8 mouse cellular contexts compared by ENCODE assay signal in the genomic region with DNA sequence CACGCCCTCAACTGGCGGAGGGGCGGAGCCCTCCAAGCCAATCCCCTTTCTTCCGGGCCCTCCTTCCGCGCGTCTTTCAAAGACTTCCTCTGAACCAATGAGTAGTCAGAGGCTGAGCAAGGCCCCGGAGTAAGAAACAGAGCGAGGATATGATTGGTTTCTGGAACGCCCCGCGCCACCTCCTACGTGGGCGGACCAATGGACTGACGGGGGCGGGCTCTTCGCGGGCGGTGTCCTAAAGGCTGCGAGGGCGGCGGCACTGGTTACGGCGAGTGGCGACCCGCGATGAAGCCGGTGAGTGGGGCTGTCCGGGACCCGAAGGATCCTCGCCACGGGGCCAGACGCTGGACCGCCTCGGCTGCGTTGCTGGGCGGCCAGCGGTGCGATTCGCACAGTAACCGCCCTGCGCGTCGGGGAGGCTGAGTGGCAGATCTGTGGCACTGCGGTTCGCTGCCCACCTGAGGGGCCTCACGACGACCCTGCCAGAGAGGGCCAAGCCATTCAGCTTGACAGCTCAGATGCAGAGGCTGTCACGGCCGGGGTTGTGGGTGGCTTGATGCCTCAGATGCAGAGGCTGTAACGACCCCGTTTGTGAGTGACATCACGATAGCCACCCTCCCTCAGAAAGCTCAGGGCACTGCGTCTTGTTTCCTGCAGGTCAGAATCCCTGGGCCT. TPM values are rescaled to one million over a fixed set of nuclear protein-coding genes. Genes with fewer than 3 reads are reported as not detected.
A peak's percentile ranks its signal among the peaks of the same experiment; 100 is the strongest.
DNase-seq lines count a peak whose midpoint lies in the region; ATAC-seq and TF ChIP-seq lines count a peak whose summit lies in the region.

A gene (plus strand): TSS at position 187 of the 675 bp plus-strand sequence.

- peak within 1 kb of the TSS; percentile 52 for H3K9ac ChIP-seq in forebrain, embryonic 16.5 days (replicated peaks; ENCODE audit: low read depth, low read length)
- H3K9ac ChIP-seq in lung, embryonic 14.5 days = peak within 1 kb of the TSS; percentile 84

- TF ChIP-seq CTCF in G1E (IDR thresholded peaks at IDR 0.05; ENCODE audit: low read depth, low read length) = no peak
- TF ChIP-seq CTCF in layer of hippocampus, adult 2 months (conservative IDR thresholded peaks at IDR 0.05) = no peak; the same call in 1 of the 2 replicates
- TF ChIP-seq CTCF in lung, embryonic 14.5 days (IDR thresholded peaks at IDR 0.05; ENCODE audit: low read depth) = no peak
- no peak for TF ChIP-seq CTCF in olfactory bulb, adult 2 months (IDR thresholded peaks at IDR 0.05; ENCODE audit: insufficient read depth, low read depth, low read length)
- 0 out of 2 replicates have a peak, but pooled peaks have one; percentile 45 for TF ChIP-seq CTCF in thymus, adult 2 months (IDR thresholded peaks at IDR 0.05; ENCODE audit: borderline replicate concordance, control insufficient read depth, extremely low read depth, insufficient read depth, low read length, poor library complexity)

- WGBS in forebrain, embryonic 16.5 days = under 1% methylated on average over 51 of the region's 54 CpGs
- WGBS in lung, embryonic 14.5 days = under 1% methylated on average over 54 of the region's 54 CpGs
- WGBS in olfactory bulb, adult 2 months = under 1% methylated on average over 54 of the region's 54 CpGs
- under 1% methylated on average over 54 of the region's 54 CpGs for WGBS in thymus, adult 2 months

- H3K9me3 ChIP-seq in G1E (replicated peaks) = no peaks in the 10 kb centered on the region
- no peaks in the 10 kb centered on the region; the same call in 1 of the 2 replicates for H3K9me3 ChIP-seq in forebrain, embryonic 16.5 days (ENCODE audit: control insufficient read depth, low read length)
- no peaks in the 10 kb centered on the region for H3K9me3 ChIP-seq in lung, embryonic 14.5 days (ENCODE audit: low read depth, low read length)

- peaks cover 16% of the 10 kb centered on the region for H3K4me1 ChIP-seq in G1E (ENCODE audit: insufficient read depth, low read depth, low read length)
- peaks cover 7% of the 10 kb centered on the region for H3K4me1 ChIP-seq in forebrain, embryonic 16.5 days (replicated peaks; ENCODE audit: control insufficient read depth, insufficient read depth, low read length)
- peaks cover 12% of the 10 kb centered on the region for H3K4me1 ChIP-seq in lung, embryonic 14.5 days (ENCODE audit: insufficient read depth)
- peaks cover 7% of the 10 kb centered on the region for H3K4me1 ChIP-seq in olfactory bulb, adult 2 months (ENCODE audit: control insufficient read depth, insufficient read depth, low read length)
- peaks cover 6% of the 10 kb centered on the region; the same call in 1 of the 2 replicates for H3K4me1 ChIP-seq in thymus, adult 2 months (replicated peaks; ENCODE audit: control insufficient read depth, insufficient read depth, low read length)

- peak; percentile 100 for ATAC-seq in G1E (ENCODE audit: extremely low read depth, insufficient number of reproducible peaks, low FRiP score, poor library complexity, severe bottlenecking)
- ATAC-seq in forebrain, embryonic 16.5 days = peak; percentile 100
- peak; percentile 100 for ATAC-seq in lung, embryonic 14.5 days (ENCODE audit: insufficient read depth)

- H3K36me3 ChIP-seq in G1E (replicated peaks) = peaks cover 19% of the 10 kb centered on the region
- H3K36me3 ChIP-seq in forebrain, embryonic 16.5 days (ENCODE audit: control insufficient read depth, insufficient read depth) = no peaks in the 10 kb centered on the region
- H3K36me3 ChIP-seq in lung, embryonic 14.5 days (ENCODE audit: insufficient read depth) = peaks cover 16% of the 10 kb centered on the region
- peaks cover 7% of the 10 kb centered on the region; the same call in 1 of the 2 replicates for H3K36me3 ChIP-seq in thymus, adult 2 months (ENCODE audit: control insufficient read depth, insufficient read depth, low read length)

- DNase-seq in G1E (ENCODE audit: low spot score) = peak; percentile 97
- peak; percentile 80 to 86 for DNase-seq in cerebellum, adult 18-20 months
- DNase-seq in heart, postnatal 36 days = peak; percentile 90 to 91
- peak; percentile 78 to 87 for DNase-seq in layer of hippocampus, adult 2 months (ENCODE audit: low spot score in 2 of 2)
- peak; percentile 96 for DNase-seq in lung, embryonic 14.5 days
- DNase-seq in thymus, adult 2 months = peak; percentile 92

- TF ChIP-seq POLR2A in olfactory bulb, adult 2 months (IDR thresholded peaks at IDR 0.05; ENCODE audit: insufficient read depth, low read depth, low read length) = no peak
- peak; percentile 53 for TF ChIP-seq POLR2A in thymus, adult 2 months (IDR thresholded peaks at IDR 0.05; ENCODE audit: control insufficient read depth, extremely low read depth, insufficient read depth, low read length, poor library complexity)

- peaks cover 18% of the 10 kb centered on the region for H3K27me3 ChIP-seq in G1E (ENCODE audit: insufficient read depth, low read length)
- H3K27me3 ChIP-seq in forebrain, embryonic 16.5 days (replicated peaks; ENCODE audit: control insufficient read depth, insufficient read depth, low read length) = peaks cover 5% of the 10 kb centered on the region; the same call in 1 of the 2 replicates
- no peaks in the 10 kb centered on the region for H3K27me3 ChIP-seq in lung, embryonic 14.5 days (ENCODE audit: insufficient read depth, low read length)
- no peaks in the 10 kb centered on the region for H3K27me3 ChIP-seq in thymus, adult 2 months (ENCODE audit: control insufficient read depth, insufficient read depth, low read length)

- H3K27ac ChIP-seq in forebrain, embryonic 16.5 days (ENCODE audit: low read length) = no peak within 1 kb of the TSS
- no peak within 1 kb of the TSS for H3K27ac ChIP-seq in layer of hippocampus, adult 2 months
- H3K27ac ChIP-seq in lung, embryonic 14.5 days (ENCODE audit: low read depth) = peak within 1 kb of the TSS; percentile 26; the same call in 1 of the 2 replicates
- no peak within 1 kb of the TSS for H3K27ac ChIP-seq in olfactory bulb, adult 2 months (ENCODE audit: insufficient read depth, low read depth, low read length)
- no peak within 1 kb of the TSS for H3K27ac ChIP-seq in thymus, adult 2 months (ENCODE audit: control insufficient read depth, insufficient read depth, low read length)

- intact Hi-C loops in heart, postnatal 36 days (cut with DNase I) = no loop called here

- peak within 1 kb of the TSS; percentile 97 for H3K4me3 ChIP-seq in G1E (ENCODE audit: low read depth, low read length)
- H3K4me3 ChIP-seq in forebrain, embryonic 16.5 days (replicated peaks; ENCODE audit: low read length) = peak within 1 kb of the TSS; percentile 63
- H3K4me3 ChIP-seq in layer of hippocampus, adult 2 months = peak within 1 kb of the TSS; percentile 67
- H3K4me3 ChIP-seq in lung, embryonic 14.5 days (ENCODE audit: low read depth, low read length) = peak within 1 kb of the TSS; percentile 79
- H3K4me3 ChIP-seq in olfactory bulb, adult 2 months (ENCODE audit: insufficient read depth, low read depth, low read length) = peak within 1 kb of the TSS; percentile 88
- H3K4me3 ChIP-seq in thymus, adult 2 months (ENCODE audit: control insufficient read depth, insufficient read depth, low read length) = peak within 1 kb of the TSS; percentile 88

- peak within 1 kb of the TSS; percentile 63 for H3K4me2 ChIP-seq in forebrain, embryonic 16.5 days (ENCODE audit: low read length)
- H3K4me2 ChIP-seq in lung, embryonic 14.5 days = peak within 1 kb of the TSS; percentile 91

RNA-seq across cellular contexts. Expression of the gene that starts here (rescaled TPM):
- total RNA-seq in G1E (2014; fragmentation: Nextera tagmentation) = 11.2 and 21.7 TPM in 2 replicates
- 20.0 and 25.3 TPM in 2 replicates for total RNA-seq in G1E (2017)
- polyA plus RNA-seq in G1E (2012) = 1.4 TPM in 2 replicates
- 14.0 and 16.3 TPM in 2 replicates for polyA plus RNA-seq in forebrain, embryonic 16.5 days (2015; fragmentation: Nextera tagmentation; extraction: Ambion mirVana)
- total RNA-seq in heart, postnatal 36 days (2021) = 1 to 10 TPM in 1 of 2 experiments, under 1 TPM in 1; 0.78 to 1.5 TPM
- total RNA-seq in layer of hippocampus, adult 2 months (2021) = under 1 TPM; 0.56 to 0.81 TPM
- polyA plus RNA-seq in lung, embryonic 14.5 days (2014; fragmentation: Nextera tagmentation; extraction: Ambion mirVana) = 70.1 and 71.6 TPM in 2 replicates
- polyA plus RNA-seq in olfactory bulb, adult 2 months (2012; ENCODE audit: insufficient read depth, insufficient read length, low replicate concordance, missing spikeins) = not detected in 2 replicates
- 8.2 and 8.3 TPM in 2 replicates for polyA plus RNA-seq in thymus, adult 2 months (2012; rRNA removed)

Comparison
In these comparisons a context has a peak if more than half of its experiments do, and no peak if none do; other contexts are left out.
1. RNA of the gene that starts here (total RNA-seq): 11.2 to 25.3 TPM in G1E; 0.78 to 1.5 TPM in heart, postnatal 36 days and 0.56 to 0.81 TPM in layer of hippocampus, adult 2 months; every median in the first group is over 4 times any median in the second.
2. Peak in DNase-seq and H3K4me3 ChIP-seq in layer of hippocampus, adult 2 months; RNA of the gene not detected or under 1 TPM.
3. Peak in every context shown above with its lines, with median percentiles within 50 percentile points of each other: ATAC-seq, DNase-seq and H3K4me3 ChIP-seq.